Mouse (Mus musculus): Measurements from ENCODE around the gene Gm20388. TPM values are rescaled to one million over a fixed set of nuclear protein-coding genes. Genes with fewer than 3 reads are reported as not detected.

Gm20388 gene
- polyA plus RNA-seq, 1 experiment from 2014 or later = 1.7 TPM

DNA sequence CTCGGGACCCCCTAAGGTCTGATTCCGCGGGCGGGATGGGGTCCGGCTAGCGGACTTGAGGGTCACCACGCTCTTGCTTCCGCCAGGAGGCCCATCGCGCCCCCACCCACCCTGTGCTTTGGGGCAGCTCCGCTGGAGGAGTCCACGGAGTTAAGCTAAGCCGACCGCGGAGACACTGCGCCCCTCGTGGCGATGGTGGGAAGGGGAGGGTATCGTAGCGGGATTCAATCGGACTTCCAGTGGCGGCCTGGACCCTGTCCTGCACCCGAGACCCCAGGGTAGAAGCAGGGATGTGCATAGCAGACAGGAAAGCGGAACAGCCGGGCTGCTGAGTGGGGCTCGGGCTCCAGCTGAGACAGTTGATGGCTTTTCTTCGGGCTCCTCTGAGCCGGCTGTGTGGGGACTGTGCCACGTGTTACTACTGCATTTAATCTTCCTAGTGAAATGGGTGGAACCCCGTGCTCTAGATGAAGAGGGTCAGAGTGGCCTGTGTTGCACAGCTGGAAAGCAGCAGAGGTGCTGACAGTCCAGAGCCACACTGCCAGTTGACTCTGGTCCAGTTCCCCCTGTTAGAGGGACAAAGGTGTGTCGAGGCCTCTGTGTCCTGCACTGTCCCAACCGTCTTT lies 2320.2 kb downstream of the Gm20388 start:
- H3K36me3 ChIP-seq = no peaks in the 10 kb centered on the region
- H3K4me3 ChIP-seq = peak overlapping the region; percentile 64
- peaks cover 62% of the 10 kb centered on the region for H3K4me1 ChIP-seq (replicated peaks)
- H3K27ac ChIP-seq = peak overlapping the region; percentile 75
- H3K27me3 ChIP-seq (ENCODE audit: insufficient read depth, poor library complexity, severe bottlenecking) = peaks cover 83% of the 10 kb centered on the region
- H3K9me3 ChIP-seq = no peaks in the 10 kb centered on the region
- 5% methylated on average over 32 of the region's 32 CpGs for WGBS
- DNase-seq (ENCODE audit: low spot score) = peak; percentile 87

DNA sequence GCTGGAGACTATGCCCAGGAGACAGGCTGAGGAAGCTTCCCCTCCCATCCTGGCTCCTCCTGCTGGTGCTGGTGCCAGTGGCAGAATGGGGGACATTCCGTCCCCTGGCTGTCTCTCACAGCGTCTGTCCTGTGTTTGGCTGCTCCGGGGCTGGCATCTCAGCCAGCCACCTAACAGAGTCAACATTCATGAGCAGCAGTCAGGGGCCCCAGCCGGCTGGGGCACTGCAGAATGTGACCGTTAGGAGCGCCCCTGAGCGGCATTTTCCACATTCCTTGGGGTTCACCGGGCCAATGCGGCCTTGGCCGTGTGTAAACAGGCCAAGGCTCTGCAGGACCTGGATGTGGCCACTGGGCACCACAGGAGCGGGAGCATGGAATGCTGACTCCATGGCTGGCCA lies 2323.4 kb downstream of the Gm20388 start:
- peak; percentile 65 for DNase-seq (ENCODE audit: low spot score)
- Histone ChIP-seq H3K27me3 (ENCODE audit: insufficient read depth, poor library complexity, severe bottlenecking) (peaks cover 50% of the 10 kb centered on the region), H3K36me3 (no peaks in the 10 kb centered on the region), H3K9me3 (no peaks in the 10 kb centered on the region), H3K27ac (peak overlapping the region; percentile 1; the same call in 1 of the 2 replicates), H3K4me3 (no peak overlapping the region), H3K4me1 (replicated peaks) (peaks cover 65% of the 10 kb centered on the region)
- WGBS = 31% methylated on average over 11 of the region's 11 CpGs

DNA sequence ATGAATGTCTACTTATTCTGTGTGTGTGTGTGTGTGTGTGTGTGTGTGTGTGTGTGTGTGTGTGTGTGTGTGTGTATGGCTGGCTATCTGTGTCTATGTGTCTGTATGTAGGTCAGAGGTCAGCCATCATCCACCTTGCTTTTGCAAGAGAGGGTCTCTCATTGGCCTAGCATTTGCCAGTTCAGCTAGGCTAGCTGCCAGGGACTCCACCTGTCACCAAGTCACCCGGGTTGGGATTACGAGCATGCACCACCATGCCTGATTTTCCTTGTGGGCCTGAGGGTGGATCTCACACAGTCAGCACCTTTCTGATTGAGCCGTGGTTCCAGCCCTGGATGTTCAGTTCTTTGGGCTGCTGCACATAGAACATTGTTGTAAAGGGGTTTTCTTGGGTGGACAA lies 2325.9 kb downstream of the Gm20388 start:
- WGBS = 88% methylated on average over 3 of the region's 3 CpGs
- Histone ChIP-seq H3K4me3 (no peak overlapping the region), H3K9me3 (no peaks in the 10 kb centered on the region), H3K27ac (no peak overlapping the region), H3K36me3 (no peaks in the 10 kb centered on the region), H3K4me1 (replicated peaks) (peaks cover 46% of the 10 kb centered on the region), H3K27me3 (ENCODE audit: insufficient read depth, poor library complexity, severe bottlenecking) (peaks cover 26% of the 10 kb centered on the region)
- DNase-seq (ENCODE audit: low spot score) = no peak

DNA sequence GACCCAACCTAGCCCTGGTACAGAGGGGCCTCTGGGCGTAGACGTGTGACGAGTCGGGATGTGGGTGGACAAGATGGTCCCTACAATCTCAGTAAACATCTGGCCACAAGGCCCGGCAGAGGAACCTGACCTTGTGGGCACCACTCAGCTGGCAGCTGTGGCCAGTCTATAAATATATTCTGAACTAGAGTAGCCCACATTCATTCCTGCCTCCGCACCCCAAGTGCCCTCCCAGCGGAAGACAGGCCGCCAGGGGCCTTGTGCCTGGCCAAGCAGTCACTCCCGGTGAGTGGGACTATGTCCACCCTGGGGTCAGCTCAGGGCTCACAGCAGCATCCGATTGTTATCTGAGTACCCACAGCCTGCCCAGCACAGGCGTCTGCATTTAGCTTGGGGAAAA lies 2327.6 kb downstream of the Gm20388 start:
- Histone ChIP-seq H3K9me3 (no peaks in the 10 kb centered on the region), H3K27ac (no peak overlapping the region), H3K27me3 (ENCODE audit: insufficient read depth, poor library complexity, severe bottlenecking) (peaks cover 9% of the 10 kb centered on the region), H3K36me3 (no peaks in the 10 kb centered on the region), H3K4me3 (no peak overlapping the region), H3K4me1 (replicated peaks) (peaks cover 29% of the 10 kb centered on the region)
- no peak for DNase-seq (ENCODE audit: low spot score)
- WGBS = 79% methylated on average over 11 of the region's 11 CpGs

DNA sequence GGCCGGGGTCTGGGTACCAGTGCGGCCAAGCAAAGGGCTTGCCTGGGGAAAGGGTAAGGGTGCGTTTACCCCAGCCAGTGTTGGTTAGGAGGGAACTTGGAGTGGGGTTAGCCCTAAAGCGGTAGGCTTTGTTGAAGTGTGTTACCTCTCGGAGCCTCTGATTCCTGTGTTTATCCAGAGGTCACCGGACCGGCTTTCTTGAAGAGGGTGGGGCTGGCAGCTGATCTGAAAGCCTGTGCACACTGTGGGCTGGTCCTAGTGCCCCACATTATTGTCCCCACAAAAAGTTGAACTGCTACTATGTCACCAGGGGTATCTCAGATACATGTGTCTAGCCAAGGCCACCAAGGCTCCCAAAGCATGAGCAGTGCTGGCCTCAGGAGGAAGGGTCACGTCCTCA lies 2328.1 kb downstream of the Gm20388 start:
- H3K9me3 ChIP-seq = no peaks in the 10 kb centered on the region
- peaks cover 24% of the 10 kb centered on the region for H3K4me1 ChIP-seq (replicated peaks)
- no peaks in the 10 kb centered on the region for H3K36me3 ChIP-seq
- DNase-seq (ENCODE audit: low spot score) = no peak
- H3K4me3 ChIP-seq = no peak overlapping the region
- H3K27ac ChIP-seq = no peak overlapping the region
- WGBS = 76% methylated on average over 8 of the region's 8 CpGs
- peaks cover 3% of the 10 kb centered on the region for H3K27me3 ChIP-seq (ENCODE audit: insufficient read depth, poor library complexity, severe bottlenecking)

DNA sequence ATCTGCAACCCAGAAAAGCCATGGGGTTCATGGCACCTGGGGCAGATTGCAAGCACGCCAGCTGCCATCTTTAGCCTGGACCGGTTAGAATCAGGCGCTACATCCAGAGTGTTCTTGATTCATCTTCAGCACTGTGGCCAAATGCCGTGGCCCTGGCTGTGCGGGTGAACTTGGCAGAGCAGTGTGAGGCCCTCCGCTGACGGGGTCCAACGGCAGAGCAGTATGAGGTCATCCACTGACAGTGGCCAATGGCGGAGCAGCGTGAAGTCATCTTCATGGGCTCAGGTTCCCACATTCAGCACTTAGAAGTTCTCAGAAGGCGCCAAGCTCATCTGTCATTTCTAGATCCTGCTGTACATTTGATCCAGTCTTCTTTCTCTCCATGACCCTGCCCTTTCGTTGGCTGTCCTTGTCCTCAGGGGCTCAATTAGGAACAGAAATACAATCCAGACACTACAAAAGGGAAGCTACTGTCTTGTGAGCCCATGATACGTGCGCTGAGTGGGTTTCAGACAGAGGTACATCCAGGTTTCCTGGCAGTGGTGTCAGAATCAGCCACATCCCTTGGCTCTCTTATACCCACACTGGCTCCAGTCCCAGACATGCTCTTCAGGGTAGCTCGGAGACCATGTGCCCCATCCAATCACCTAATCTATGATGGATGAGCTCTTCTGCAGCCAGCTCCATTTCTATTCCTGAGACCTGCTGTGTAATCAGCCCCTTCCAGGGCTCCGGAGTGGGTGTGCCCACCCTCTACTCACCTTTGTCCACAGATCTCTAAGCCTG lies 2329.8 kb downstream of the Gm20388 start:
- no peaks in the 10 kb centered on the region for H3K36me3 ChIP-seq
- H3K4me3 ChIP-seq = no peak overlapping the region
- H3K27me3 ChIP-seq (ENCODE audit: insufficient read depth, poor library complexity, severe bottlenecking) = no peaks in the 10 kb centered on the region
- no peak overlapping the region for H3K27ac ChIP-seq
- 90% methylated on average over 16 of the region's 16 CpGs for WGBS
- no peaks in the 10 kb centered on the region for H3K9me3 ChIP-seq
- no peak for DNase-seq (ENCODE audit: low spot score)
- peaks cover 14% of the 10 kb centered on the region; the same call in 1 of the 2 replicates for H3K4me1 ChIP-seq (replicated peaks)

DNA sequence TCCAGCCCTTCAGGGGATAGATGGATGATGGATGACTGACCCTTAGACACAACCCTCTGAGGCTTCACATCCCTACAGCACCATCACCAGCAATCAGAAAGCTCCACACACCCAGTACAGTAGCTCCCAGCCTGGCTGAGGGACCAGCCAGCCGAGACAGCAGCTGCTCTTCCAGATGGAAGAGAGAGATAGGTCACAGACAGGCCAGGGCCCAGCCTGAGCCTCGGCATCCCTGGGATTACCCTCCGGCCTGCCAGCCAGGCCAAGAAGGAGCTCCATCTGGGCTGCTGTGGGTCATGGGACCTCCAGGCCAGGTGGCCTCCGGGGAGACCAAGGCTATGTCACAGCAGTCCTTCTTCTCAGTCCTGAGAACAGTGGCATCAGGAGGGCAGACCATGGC lies 2332.7 kb downstream of the Gm20388 start:
- no peak overlapping the region for H3K27ac ChIP-seq
- no peak overlapping the region for H3K4me3 ChIP-seq
- peaks cover 9% of the 10 kb centered on the region; the same call in 1 of the 2 replicates for H3K27me3 ChIP-seq (ENCODE audit: insufficient read depth, poor library complexity, severe bottlenecking)
- no peak for DNase-seq (ENCODE audit: low spot score)
- H3K36me3 ChIP-seq = no peaks in the 10 kb centered on the region
- H3K4me1 ChIP-seq (replicated peaks) = peaks cover 22% of the 10 kb centered on the region
- WGBS = 76% methylated on average over 4 of the region's 4 CpGs
- no peaks in the 10 kb centered on the region for H3K9me3 ChIP-seq

DNA sequence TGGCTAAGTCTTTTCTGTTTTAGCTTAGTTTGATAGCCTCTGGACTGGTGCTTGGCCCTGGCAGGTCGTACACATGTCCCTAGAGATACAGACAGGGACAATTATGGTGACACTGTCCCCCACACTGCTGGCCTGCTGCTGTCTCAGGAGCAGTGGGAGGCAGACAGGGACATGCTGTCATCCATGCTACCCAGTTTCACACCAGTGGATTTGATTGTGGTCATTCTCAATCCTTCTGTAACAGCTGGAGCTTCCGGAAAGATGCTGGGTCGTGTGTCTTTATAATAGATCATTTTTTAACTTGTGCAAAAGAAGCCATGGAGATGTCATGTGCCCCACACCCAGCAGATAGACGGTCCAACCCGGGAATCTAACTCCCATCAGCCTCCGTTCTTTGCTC lies 2334.5 kb downstream of the Gm20388 start:
- Histone ChIP-seq H3K4me1 (replicated peaks) (peaks cover 16% of the 10 kb centered on the region), H3K27ac (no peak overlapping the region), H3K4me3 (no peak overlapping the region), H3K9me3 (no peaks in the 10 kb centered on the region), H3K36me3 (no peaks in the 10 kb centered on the region), H3K27me3 (ENCODE audit: insufficient read depth, poor library complexity, severe bottlenecking) (peaks cover 13% of the 10 kb centered on the region; the same call in 1 of the 2 replicates)
- DNase-seq (ENCODE audit: low spot score) = no peak
- WGBS = 84% methylated on average over 6 of the region's 6 CpGs

DNA sequence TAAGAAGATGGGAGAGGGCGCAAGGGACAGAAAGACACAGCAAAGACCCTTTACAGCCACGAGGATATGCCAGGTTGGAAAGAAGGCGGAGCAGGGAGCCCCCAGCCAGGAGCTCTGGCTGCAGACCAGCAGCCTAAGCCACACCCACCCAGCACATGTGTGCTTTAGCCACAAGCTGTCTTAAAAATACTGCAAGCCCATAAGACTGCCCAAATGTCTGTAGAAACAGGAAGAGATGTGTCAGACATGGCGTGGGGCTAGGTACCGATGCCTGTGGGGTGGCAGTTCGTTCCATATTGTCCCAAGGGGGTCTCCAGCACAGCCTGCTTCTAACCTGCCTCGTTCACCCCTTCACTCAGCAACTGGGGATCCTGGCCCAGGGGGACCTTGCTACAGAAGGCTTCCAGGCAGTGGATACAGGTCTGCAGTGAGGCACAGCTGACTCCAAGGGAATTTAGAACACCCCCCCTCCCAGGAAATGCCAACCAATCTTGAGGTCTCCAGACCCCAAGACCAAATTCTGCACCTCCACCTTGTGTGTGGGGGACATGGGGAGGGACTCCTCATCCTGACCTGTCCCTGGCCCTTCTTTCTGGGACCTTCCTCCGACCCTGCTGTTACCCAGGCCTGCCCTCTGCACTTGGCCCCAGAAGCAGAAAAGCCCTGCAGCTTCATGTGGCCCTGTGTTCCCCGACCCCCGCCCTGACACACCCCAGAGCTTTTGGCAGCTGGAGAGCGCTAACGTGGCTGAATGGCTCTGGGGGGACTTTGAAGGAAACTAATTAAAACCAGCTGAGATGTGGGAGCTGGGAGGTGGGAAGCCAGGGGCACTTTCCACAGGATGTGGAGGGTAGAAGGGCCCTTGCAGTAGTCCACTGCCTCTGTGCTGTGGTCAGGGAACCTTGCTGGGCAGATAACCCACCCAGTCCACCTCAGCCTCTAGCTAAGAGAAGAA lies 2335.9 kb downstream of the Gm20388 start:
- Histone ChIP-seq H3K27ac (0 out of 2 replicates have a peak overlapping the region, but pooled peaks have one; percentile 40), H3K4me1 (replicated peaks) (peaks cover 12% of the 10 kb centered on the region), H3K36me3 (no peaks in the 10 kb centered on the region), H3K9me3 (no peaks in the 10 kb centered on the region), H3K27me3 (ENCODE audit: insufficient read depth, poor library complexity, severe bottlenecking) (peaks cover 13% of the 10 kb centered on the region; the same call in 1 of the 2 replicates), H3K4me3 (no peak overlapping the region)
- peak; percentile 18 for DNase-seq (ENCODE audit: low spot score)
- 42% methylated on average over 12 of the region's 12 CpGs for WGBS

DNA sequence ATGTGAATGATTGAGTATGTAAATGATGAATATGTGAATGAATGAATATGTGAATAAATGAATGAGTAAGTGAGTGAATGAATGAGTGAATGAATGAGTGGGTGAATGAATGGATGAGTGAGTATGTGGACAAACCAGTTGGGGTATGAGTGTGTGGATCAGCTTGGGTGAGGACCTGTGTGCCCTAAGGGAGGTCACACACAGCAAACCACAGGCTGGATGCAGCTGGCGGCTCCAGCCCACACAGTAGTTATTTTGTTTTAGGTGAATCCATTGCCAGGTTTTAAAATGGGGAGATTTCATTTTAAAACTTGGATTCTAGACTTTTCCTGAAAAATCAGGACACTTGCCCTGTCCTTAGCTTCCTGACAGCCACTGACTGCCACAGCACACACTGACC lies 2341.1 kb downstream of the Gm20388 start:
- Histone ChIP-seq H3K4me3 (no peak overlapping the region), H3K27me3 (ENCODE audit: insufficient read depth, poor library complexity, severe bottlenecking) (peaks cover 24% of the 10 kb centered on the region; the same call in 1 of the 2 replicates), H3K36me3 (no peaks in the 10 kb centered on the region), H3K9me3 (no peaks in the 10 kb centered on the region), H3K4me1 (replicated peaks) (peaks cover 9% of the 10 kb centered on the region), H3K27ac (no peak overlapping the region)
- WGBS = 91% methylated on average over 1 of the region's 1 CpGs
- no peak for DNase-seq (ENCODE audit: low spot score)

DNA sequence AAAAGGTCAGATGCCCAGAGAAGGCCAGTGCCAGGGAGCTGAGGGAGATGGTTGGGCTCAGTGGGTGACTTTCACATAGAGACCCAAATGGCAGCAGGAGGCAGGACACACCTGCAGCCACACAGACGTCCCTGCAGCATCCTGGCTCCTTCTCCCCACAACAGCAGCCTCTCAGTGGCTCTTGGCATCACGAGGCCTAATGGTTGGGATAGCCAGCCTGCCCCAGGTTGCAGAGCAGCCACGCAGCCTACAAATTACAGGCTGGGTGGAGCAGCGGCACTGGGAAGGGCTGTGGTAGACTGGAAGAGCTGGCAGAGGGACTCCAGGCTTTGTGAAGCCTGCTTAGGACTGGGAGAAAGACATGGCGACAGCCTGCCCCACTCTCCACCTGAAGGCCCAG lies 2341.7 kb downstream of the Gm20388 start:
- DNase-seq (ENCODE audit: low spot score) = no peak
- Histone ChIP-seq H3K9me3 (no peaks in the 10 kb centered on the region), H3K36me3 (no peaks in the 10 kb centered on the region), H3K4me3 (no peak overlapping the region), H3K4me1 (replicated peaks) (peaks cover 6% of the 10 kb centered on the region), H3K27ac (no peak overlapping the region), H3K27me3 (ENCODE audit: insufficient read depth, poor library complexity, severe bottlenecking) (peaks cover 22% of the 10 kb centered on the region; the same call in 1 of the 2 replicates)
- 64% methylated on average over 5 of the region's 5 CpGs for WGBS

DNA sequence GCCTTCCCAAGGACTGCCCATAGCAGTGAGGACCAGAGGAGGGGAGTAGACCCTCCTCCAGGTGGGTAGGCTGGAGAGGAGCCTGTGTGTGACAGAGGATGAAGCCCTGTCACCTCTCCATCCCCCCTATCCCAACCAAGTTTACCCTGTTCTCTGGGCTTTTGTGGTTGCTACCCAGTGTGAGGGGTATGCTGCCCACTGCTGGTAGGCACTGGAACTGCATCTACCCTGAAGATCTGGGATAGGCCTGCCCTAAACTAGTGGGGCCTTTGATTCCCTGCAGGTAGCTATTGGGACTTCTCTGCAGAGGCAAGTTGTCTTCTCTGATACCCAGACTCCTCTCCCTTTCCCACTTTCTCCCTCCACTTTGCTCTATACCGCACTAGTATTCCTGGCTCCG lies 2348.7 kb downstream of the Gm20388 start:
- Histone ChIP-seq H3K9me3 (no peaks in the 10 kb centered on the region), H3K27me3 (ENCODE audit: insufficient read depth, poor library complexity, severe bottlenecking) (peaks cover 42% of the 10 kb centered on the region), H3K4me3 (no peak overlapping the region), H3K27ac (no peak overlapping the region), H3K36me3 (no peaks in the 10 kb centered on the region), H3K4me1 (replicated peaks) (peaks cover 26% of the 10 kb centered on the region)
- peak; percentile 82 for DNase-seq (ENCODE audit: low spot score)
- WGBS = 53% methylated on average over 2 of the region's 2 CpGs

Measured in hindbrain, embryonic 10.5 days (tissue).